Mouse (Mus musculus): ENCODE results near the gene Snx5. TPM values are rescaled to one million over a fixed set of nuclear protein-coding genes. Genes with fewer than 3 reads are reported as not detected.

Snx5 gene
- polyA plus RNA-seq, 2 experiments, result 66.3 to 67.0 TPM

DNA sequence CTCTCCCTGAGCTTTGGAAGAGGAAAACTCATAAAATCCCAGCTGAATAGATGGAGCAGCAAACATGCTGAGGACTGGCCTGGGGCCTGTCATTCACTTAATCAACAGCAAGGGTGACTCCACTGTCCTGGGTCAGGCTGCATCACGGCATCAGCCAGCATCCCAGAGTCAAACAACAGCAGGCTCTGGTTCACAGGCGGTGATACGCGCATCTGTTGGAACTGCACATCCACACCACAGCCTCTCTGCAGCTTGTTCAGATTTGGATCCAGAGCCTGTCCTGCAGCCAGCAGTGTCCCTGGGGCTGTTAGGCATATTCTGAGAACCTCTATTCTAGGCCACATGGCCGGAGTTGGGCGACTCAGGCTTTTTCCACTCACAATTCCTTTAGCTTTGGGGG, 32.4 kb downstream of the Snx5 start:
- H3K27me3 ChIP-seq (ENCODE audit: control insufficient read depth, insufficient read depth, low read length), result no peaks in the 10 kb centered on the region
- no peak for DNase-seq (ENCODE audit: low read depth in 3 of 3, low spot score in 3 of 3)
- 80% methylated on average over 6 of the region's 6 CpGs for WGBS (ENCODE audit: insufficient replicate concordance)

DNA sequence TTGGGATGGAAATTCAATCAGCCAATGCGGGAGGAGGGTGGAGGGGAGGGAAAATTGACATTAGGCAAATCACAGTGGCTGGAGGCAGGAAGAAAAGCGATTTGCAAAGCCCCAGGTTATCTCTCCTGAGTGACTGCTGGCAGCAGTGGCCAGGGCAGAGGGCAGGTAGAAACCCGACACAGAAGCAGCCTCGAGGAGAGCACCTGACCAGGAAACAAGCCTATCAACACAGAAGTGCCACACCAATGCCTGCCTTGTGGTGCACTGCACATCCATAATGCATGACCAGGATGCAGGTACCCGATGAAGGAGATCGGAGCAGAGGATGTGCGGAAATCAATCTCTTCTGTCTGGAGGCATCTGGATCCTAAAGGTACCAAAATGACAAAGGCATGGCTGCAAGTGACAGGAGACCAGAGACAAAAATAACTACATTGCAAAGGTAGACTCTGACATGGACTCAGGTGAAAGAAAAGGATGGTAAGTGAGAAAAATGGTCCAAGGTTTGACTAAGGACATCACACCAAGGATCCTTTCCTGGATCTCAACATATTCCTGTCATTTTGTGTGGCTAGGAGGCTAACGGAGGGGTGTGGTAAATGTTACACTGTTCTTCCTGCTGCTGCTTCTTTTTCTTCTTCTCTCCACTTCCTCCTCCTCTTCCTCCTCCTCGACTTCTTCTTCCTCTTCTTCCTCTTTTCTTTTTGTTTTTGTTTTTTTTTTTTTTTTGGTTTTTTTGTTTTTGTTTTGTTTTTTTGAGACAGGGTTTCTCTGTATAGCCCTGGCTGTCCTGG, 33.7 kb downstream of the Snx5 start:
- no peak for DNase-seq (ENCODE audit: low read depth in 3 of 3, low spot score in 3 of 3)
- H3K4me1 ChIP-seq (replicated peaks; ENCODE audit: control insufficient read depth in 2 of 2, insufficient read depth in 2 of 2, low read length in 1 of 2), result no peaks in the 10 kb centered on the region
- no peak overlapping the region for H3K9ac ChIP-seq (replicated peaks)
- no peak overlapping the region for H3K4me3 ChIP-seq (ENCODE audit: insufficient read depth in 1 of 2, low read depth in 2 of 2, low read length in 2 of 2)
- H3K27me3 ChIP-seq (ENCODE audit: control insufficient read depth, insufficient read depth, low read length), result no peaks in the 10 kb centered on the region
- 48% methylated on average over 9 of the region's 9 CpGs for WGBS (ENCODE audit: insufficient replicate concordance)
- TF ChIP-seq EP300 (IDR thresholded peaks at IDR 0.05; ENCODE audit: low read depth) (no peak), CTCF (IDR thresholded peaks at IDR 0.05; ENCODE audit: low read depth) (no peak)
- no peak overlapping the region for H3K4me2 ChIP-seq (ENCODE audit: low read depth)
- peaks cover 4% of the 10 kb centered on the region; the same call in 1 of the 2 replicates for H3K9me3 ChIP-seq (ENCODE audit: control insufficient read depth, low read length)
- no peaks in the 10 kb centered on the region for H3K36me3 ChIP-seq (replicated peaks; ENCODE audit: control insufficient read depth, insufficient read depth, low read depth)
- H3K27ac ChIP-seq, result no peak overlapping the region
- no peak for ATAC-seq (ENCODE audit: insufficient read depth)

More for the DNA sequence above, 32.4 kb downstream of the Snx5 start:
- no peak overlapping the region for H3K9ac ChIP-seq (replicated peaks)
- no peak overlapping the region for H3K4me2 ChIP-seq (ENCODE audit: low read depth)
- no peak for ATAC-seq (ENCODE audit: insufficient read depth)
- TF ChIP-seq CTCF (IDR thresholded peaks at IDR 0.05; ENCODE audit: low read depth) (no peak), EP300 (IDR thresholded peaks at IDR 0.05; ENCODE audit: low read depth) (no peak)
- H3K27ac ChIP-seq, result no peak overlapping the region
- H3K4me3 ChIP-seq (ENCODE audit: insufficient read depth in 1 of 2, low read depth in 2 of 2, low read length in 2 of 2), result no peak overlapping the region
- no peaks in the 10 kb centered on the region for H3K36me3 ChIP-seq (replicated peaks; ENCODE audit: control insufficient read depth, insufficient read depth, low read depth)
- peaks cover 4% of the 10 kb centered on the region; the same call in 1 of the 2 replicates for H3K9me3 ChIP-seq (ENCODE audit: control insufficient read depth, low read length)
- no peaks in the 10 kb centered on the region for H3K4me1 ChIP-seq (replicated peaks; ENCODE audit: control insufficient read depth in 2 of 2, insufficient read depth in 2 of 2, low read length in 1 of 2)

DNA sequence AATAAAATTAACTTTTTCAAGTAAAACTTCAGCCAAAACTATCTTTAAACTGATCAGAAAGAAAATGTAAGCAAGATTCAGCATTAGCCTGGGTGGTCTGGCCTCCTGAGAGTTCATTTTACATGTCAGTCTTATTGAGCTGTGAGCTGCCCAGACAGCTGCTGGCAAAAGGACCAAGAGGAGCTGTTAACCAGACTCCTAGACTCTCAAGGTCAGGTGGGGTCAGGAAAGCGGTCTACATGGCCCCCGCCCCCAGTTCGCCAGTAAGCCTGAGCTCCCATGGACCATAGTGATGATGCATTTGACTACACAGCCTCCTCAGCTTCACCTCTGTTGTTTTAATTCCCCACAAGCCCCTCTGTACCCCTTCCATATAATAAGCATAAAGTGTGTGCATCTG, 34.9 kb downstream of the Snx5 start:
- 78% methylated on average over 3 of the region's 3 CpGs for WGBS (ENCODE audit: insufficient replicate concordance)
- TF ChIP-seq CTCF (IDR thresholded peaks at IDR 0.05; ENCODE audit: low read depth), result no peak
- TF ChIP-seq EP300 (IDR thresholded peaks at IDR 0.05; ENCODE audit: low read depth), result no peak
- no peak overlapping the region for H3K4me2 ChIP-seq (ENCODE audit: low read depth)
- H3K9me3 ChIP-seq (ENCODE audit: control insufficient read depth, low read length), result peaks cover 4% of the 10 kb centered on the region; the same call in 1 of the 2 replicates
- DNase-seq (ENCODE audit: low read depth in 3 of 3, low spot score in 3 of 3) (no peak), ATAC-seq (ENCODE audit: insufficient read depth) (no peak)
- no peaks in the 10 kb centered on the region for H3K36me3 ChIP-seq (replicated peaks; ENCODE audit: control insufficient read depth, insufficient read depth, low read depth)
- no peak overlapping the region for H3K4me3 ChIP-seq (ENCODE audit: insufficient read depth in 1 of 2, low read depth in 2 of 2, low read length in 2 of 2)
- peaks cover 6% of the 10 kb centered on the region in 2 experiments; a peak in 3 of 4 replicates for H3K4me1 ChIP-seq (replicated peaks; ENCODE audit: control insufficient read depth in 2 of 2, insufficient read depth in 2 of 2, low read length in 1 of 2)
- H3K9ac ChIP-seq (replicated peaks), result no peak overlapping the region
- no peak overlapping the region for H3K27ac ChIP-seq
- no peaks in the 10 kb centered on the region for H3K27me3 ChIP-seq (ENCODE audit: control insufficient read depth, insufficient read depth, low read length)

DNA sequence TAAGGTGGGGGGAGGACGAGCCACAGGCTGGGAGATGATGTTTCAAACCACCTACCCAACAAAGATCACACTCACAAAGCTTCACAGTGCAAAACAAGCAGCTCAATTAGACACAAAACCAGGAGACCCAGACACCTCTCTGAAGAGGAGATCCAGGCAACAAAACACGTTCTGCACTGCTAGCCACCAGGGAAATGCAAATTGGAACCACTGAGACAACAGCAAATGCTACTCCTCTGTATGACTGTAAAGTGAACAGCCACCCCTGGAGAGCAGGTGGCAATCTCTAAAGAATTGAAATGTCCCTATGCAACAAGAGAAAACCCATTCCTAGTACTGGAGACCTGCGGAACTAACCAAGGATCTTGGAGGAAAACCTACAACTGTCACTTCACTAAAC, 37.2 kb downstream of the Snx5 start:
- TF ChIP-seq CTCF (IDR thresholded peaks at IDR 0.05; ENCODE audit: low read depth) (no peak), EP300 (IDR thresholded peaks at IDR 0.05; ENCODE audit: low read depth) (no peak)
- WGBS (ENCODE audit: insufficient replicate concordance), result 63% methylated on average over 3 of the region's 3 CpGs
- no peak for ATAC-seq (ENCODE audit: insufficient read depth)

DNA sequence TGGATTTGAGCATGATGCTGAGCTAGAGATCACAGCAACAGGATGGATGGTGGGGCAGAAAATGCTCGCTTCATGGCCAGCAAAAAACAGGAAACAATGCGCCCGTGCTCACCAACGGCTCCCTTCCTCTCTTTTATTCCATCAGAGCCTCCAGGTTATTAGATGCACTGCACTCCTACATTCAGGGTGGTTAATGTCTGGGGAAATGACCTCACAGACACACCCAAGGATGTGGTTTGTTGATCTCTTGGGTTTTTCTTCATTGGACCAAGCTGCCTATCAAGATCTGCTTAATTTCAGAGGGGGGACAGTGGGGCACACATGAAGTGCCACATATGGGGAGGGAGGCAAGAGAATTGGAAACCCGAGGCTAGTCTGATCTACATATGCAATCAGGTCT, 39.6 kb downstream of the Snx5 start:
- peak overlapping the region; percentile 66 for H3K4me2 ChIP-seq (ENCODE audit: low read depth)
- H3K4me3 ChIP-seq (ENCODE audit: insufficient read depth in 1 of 2, low read depth in 2 of 2, low read length in 2 of 2), result peak overlapping the region; percentile 21 to 27; a peak in 3 of 4 replicates
- peaks cover 4% of the 10 kb centered on the region; the same call in 1 of the 2 replicates for H3K9me3 ChIP-seq (ENCODE audit: control insufficient read depth, low read length)
- ATAC-seq (ENCODE audit: insufficient read depth), result peak; percentile 72
- 10% methylated on average over 5 of the region's 5 CpGs for WGBS (ENCODE audit: insufficient replicate concordance)
- H3K27ac ChIP-seq, result peak overlapping the region; percentile 65
- H3K9ac ChIP-seq (replicated peaks), result 0 out of 2 replicates have a peak overlapping the region, but pooled peaks have one; percentile 59
- no peaks in the 10 kb centered on the region for H3K27me3 ChIP-seq (ENCODE audit: control insufficient read depth, insufficient read depth, low read length)
- peaks cover 12 to 14% of the 10 kb centered on the region in 2 experiments for H3K4me1 ChIP-seq (replicated peaks; ENCODE audit: control insufficient read depth in 2 of 2, insufficient read depth in 2 of 2, low read length in 1 of 2)
- TF ChIP-seq EP300 (IDR thresholded peaks at IDR 0.05; ENCODE audit: low read depth) (no peak), CTCF (IDR thresholded peaks at IDR 0.05; ENCODE audit: low read depth) (no peak)
- no peak for DNase-seq (ENCODE audit: low read depth in 3 of 3, low spot score in 3 of 3)
- no peaks in the 10 kb centered on the region for H3K36me3 ChIP-seq (replicated peaks; ENCODE audit: control insufficient read depth, insufficient read depth, low read depth)

More for the DNA sequence above, 37.2 kb downstream of the Snx5 start:
- Histone ChIP-seq H3K27ac (no peak overlapping the region), H3K36me3 (replicated peaks; ENCODE audit: control insufficient read depth, insufficient read depth, low read depth) (no peaks in the 10 kb centered on the region), H3K4me1 (replicated peaks; ENCODE audit: control insufficient read depth in 2 of 2, insufficient read depth in 2 of 2, low read length in 1 of 2) (peaks cover 12 to 14% of the 10 kb centered on the region in 2 experiments), H3K9me3 (ENCODE audit: control insufficient read depth, low read length) (peaks cover 4% of the 10 kb centered on the region; the same call in 1 of the 2 replicates), H3K4me3 (ENCODE audit: insufficient read depth in 1 of 2, low read depth in 2 of 2, low read length in 2 of 2) (no peak overlapping the region), H3K4me2 (ENCODE audit: low read depth) (no peak overlapping the region), H3K27me3 (ENCODE audit: control insufficient read depth, insufficient read depth, low read length) (no peaks in the 10 kb centered on the region), H3K9ac (replicated peaks) (no peak overlapping the region)
- no peak for DNase-seq (ENCODE audit: low read depth in 3 of 3, low spot score in 3 of 3)
